Mouse (Mus musculus): Measurements from ENCODE around the gene Nrg4. TPM values are rescaled to one million over a fixed set of nuclear protein-coding genes. Genes with fewer than 3 reads are reported as not detected.
A peak's percentile ranks its signal among the peaks of the same experiment; 100 is the strongest.

The Nrg4 gene
- total RNA-seq, 2 experiments from 2014 or later = 1.7 to 2.7 TPM

- ATAC-seq (replicated peaks; ENCODE audit: low FRiP score, poor library complexity, severe bottlenecking) = no peak
Measured at GRCm38 (mm10) chr9:55226251-55226650, 100.4 kb downstream of the Nrg4 start.

GRCm38 (mm10) chr9:55225165-55225737, 101.4 kb downstream of the Nrg4 start:
- ATAC-seq (replicated peaks; ENCODE audit: low FRiP score, poor library complexity, severe bottlenecking) = no peak

GRCm38 (mm10) chr9:55217381-55217780, 109.3 kb downstream of the Nrg4 start:
- ATAC-seq (replicated peaks; ENCODE audit: low FRiP score, poor library complexity, severe bottlenecking) = no peak

- ATAC-seq (replicated peaks; ENCODE audit: low FRiP score, poor library complexity, severe bottlenecking) = no peak
Measured at GRCm38 (mm10) chr9:55216078-55216477, 110.6 kb downstream of the Nrg4 start.

- ATAC-seq (replicated peaks; ENCODE audit: low FRiP score, poor library complexity, severe bottlenecking) = no peak
Measured at GRCm38 (mm10) chr9:55215648-55216047, 111.0 kb downstream of the Nrg4 start.

- ATAC-seq (replicated peaks; ENCODE audit: low FRiP score, poor library complexity, severe bottlenecking) = no peak
Measured at GRCm38 (mm10) chr9:55215056-55215455, 111.6 kb downstream of the Nrg4 start.

- ATAC-seq (replicated peaks; ENCODE audit: low FRiP score, poor library complexity, severe bottlenecking) = no peak
Measured at GRCm38 (mm10) chr9:55213396-55213795, 113.2 kb downstream of the Nrg4 start.

GRCm38 (mm10) chr9:55211611-55212010, 115.0 kb downstream of the Nrg4 start:
- no peak for ATAC-seq (replicated peaks; ENCODE audit: low FRiP score, poor library complexity, severe bottlenecking)

- peak; percentile 90 for ATAC-seq (replicated peaks; ENCODE audit: low FRiP score, poor library complexity, severe bottlenecking)
Measured at GRCm38 (mm10) chr9:55208790-55209481, 117.7 kb downstream of the Nrg4 start, which contains the start of gene Fbxo22. Gene Fbxo22, plus strand, starts transcription at chr9:55208925.

GRCm38 (mm10) chr9:55208458-55208789, 118.2 kb downstream of the Nrg4 start:
- no peak for ATAC-seq (replicated peaks; ENCODE audit: low FRiP score, poor library complexity, severe bottlenecking)

GRCm38 (mm10) chr9:55199348-55199747, 127.3 kb downstream of the Nrg4 start:
- ATAC-seq (replicated peaks; ENCODE audit: low FRiP score, poor library complexity, severe bottlenecking) = no peak

GRCm38 (mm10) chr9:55198260-55198659, 128.4 kb downstream of the Nrg4 start:
- no peak for ATAC-seq (replicated peaks; ENCODE audit: low FRiP score, poor library complexity, severe bottlenecking)

GRCm38 (mm10) chr9:55195876-55196275, 130.8 kb downstream of the Nrg4 start:
- ATAC-seq (replicated peaks; ENCODE audit: low FRiP score, poor library complexity, severe bottlenecking) = no peak

- ATAC-seq (replicated peaks; ENCODE audit: low FRiP score, poor library complexity, severe bottlenecking) = no peak
Measured at GRCm38 (mm10) chr9:55174235-55174634, 152.4 kb downstream of the Nrg4 start.

GRCm38 (mm10) chr9:55172195-55172685, 154.4 kb downstream of the Nrg4 start:
- no peak for ATAC-seq (replicated peaks; ENCODE audit: low FRiP score, poor library complexity, severe bottlenecking)

- peak; percentile 68 for ATAC-seq (replicated peaks; ENCODE audit: low FRiP score, poor library complexity, severe bottlenecking)
Measured at GRCm38 (mm10) chr9:55170655-55171412, 155.8 kb downstream of the Nrg4 start.

Other genes with a start within 250 kb of the Nrg4 start
- 10.5 and 12.6 TPM in 2 replicates for gene Ube2q2, start 178.0 kb downstream of the Nrg4 start, total RNA-seq (2015; ENCODE audit: low replicate concordance)
- gene Ube2q2, start 178.0 kb downstream of the Nrg4 start, total RNA-seq (2017; ENCODE audit: low replicate concordance) = 5.6 and 13.5 TPM in 2 replicates
- 18.0 and 22.3 TPM in 2 replicates for gene Fbxo22, start 117.9 kb downstream of the Nrg4 start, total RNA-seq (2015; ENCODE audit: low replicate concordance)
- gene Fbxo22, start 117.9 kb downstream of the Nrg4 start, total RNA-seq (2017; ENCODE audit: low replicate concordance) = 8.2 and 12.2 TPM in 2 replicates
- gene Tmem266, start 69 bp upstream of the Nrg4 start, total RNA-seq (2015; ENCODE audit: low replicate concordance) = not detected in 2 replicates
- gene Tmem266, start 69 bp upstream of the Nrg4 start, total RNA-seq (2017; ENCODE audit: low replicate concordance) = not detected in 2 replicates
- gene Etfa, start 185.4 kb upstream of the Nrg4 start, total RNA-seq (2015; ENCODE audit: low replicate concordance) = 54.1 and 61.6 TPM in 2 replicates
- gene Etfa, start 185.4 kb upstream of the Nrg4 start, total RNA-seq (2017; ENCODE audit: low replicate concordance) = 40.6 and 62.4 TPM in 2 replicates
- gene Isl2, start 211.8 kb upstream of the Nrg4 start, total RNA-seq (2015; ENCODE audit: low replicate concordance) = not detected in 2 replicates
- gene Isl2, start 211.8 kb upstream of the Nrg4 start, total RNA-seq (2017; ENCODE audit: low replicate concordance) = not detected in 2 replicates